Mouse (Mus musculus): ENCODE data around the gene Rer1. TPM values are rescaled to one million over a fixed set of nuclear protein-coding genes. Genes with fewer than 3 reads are reported as not detected.

Gene Rer1
- polyA plus RNA-seq (2011; ENCODE audit: insufficient read depth, insufficient read length, low read depth, missing spikeins) = 74.9 and 82.5 TPM in 2 replicates

DNA sequence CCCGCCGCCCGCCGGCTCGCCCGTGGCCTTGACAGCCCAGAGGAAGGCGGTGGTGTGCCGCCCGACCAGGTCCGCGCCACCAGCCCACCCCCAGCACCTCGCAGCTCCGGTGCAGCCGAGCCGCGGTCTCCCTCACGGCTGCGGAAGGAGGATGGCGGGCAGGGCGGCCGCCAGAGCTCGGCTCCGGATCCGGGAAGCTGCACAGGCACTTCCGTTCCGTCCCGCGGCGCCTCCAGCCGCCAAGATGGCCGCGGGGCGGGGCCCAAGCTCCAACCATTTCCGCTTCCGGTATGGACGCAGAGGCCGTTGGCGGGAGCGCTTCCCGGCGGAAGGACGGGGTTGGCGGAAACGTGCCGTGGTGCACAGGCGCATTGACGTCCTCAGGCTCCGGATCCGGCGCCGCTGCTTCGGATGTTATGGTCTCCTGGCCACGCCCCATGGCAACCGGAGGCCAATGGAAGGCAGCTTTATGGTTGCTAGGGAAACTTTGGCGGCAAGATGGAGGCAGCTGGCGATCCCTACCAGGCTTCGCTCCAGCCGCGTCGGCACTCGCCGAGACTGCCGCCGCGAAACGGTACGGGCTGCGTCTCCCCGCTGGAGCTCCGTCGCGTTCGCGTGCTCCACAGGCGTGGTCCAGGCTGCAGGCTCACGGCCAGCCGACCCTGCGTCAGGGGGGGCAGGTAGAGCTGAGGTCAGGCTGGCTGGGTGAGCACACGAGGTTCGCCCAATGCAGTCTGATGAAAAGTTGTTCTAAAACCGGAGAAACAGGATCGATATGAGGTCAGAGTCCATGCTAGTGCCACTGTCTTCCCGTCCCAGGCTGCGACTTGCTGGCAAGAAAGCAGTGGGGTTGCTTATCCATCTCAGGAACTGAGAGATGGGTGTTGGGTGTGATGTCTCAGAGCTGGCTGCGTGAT lies at the start of gene Rer1, which contains the start of gene Morn1:
Gene Rer1, minus strand, starts transcription at position 275 of the 917 bp plus-strand sequence.
Gene Morn1, plus strand, starts transcription at position 470 of the 917 bp plus-strand sequence.
- peaks cover 9% of the 10 kb centered on the region for H3K36me3 ChIP-seq (ENCODE audit: control insufficient read depth, insufficient read depth, low read length, poor library complexity, severe bottlenecking)

DNA sequence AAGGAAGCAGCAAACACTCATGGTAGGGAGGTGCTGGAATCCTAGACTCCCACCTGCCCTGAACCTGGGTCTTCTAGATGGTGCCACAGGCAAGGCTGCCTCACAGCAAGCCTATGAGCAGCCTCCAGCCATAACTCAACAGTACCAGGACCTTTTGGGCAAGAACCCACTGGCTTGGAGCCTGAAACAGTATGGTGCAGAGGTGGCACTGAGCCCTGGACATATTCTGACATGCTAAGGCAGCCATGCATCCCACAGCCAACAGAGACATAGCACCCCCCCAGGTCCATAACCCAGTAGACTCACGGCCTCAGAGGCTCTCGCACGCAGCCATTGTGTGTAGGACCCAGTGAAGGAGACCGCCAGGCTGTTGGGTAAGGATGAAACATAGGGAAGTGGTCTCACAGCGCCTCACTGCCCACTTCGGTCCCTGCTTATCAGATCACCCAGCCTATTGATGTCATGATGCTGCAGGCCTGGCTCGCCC lies 48.5 kb upstream of the Rer1 start:
- no peak overlapping the region for H3K4me3 ChIP-seq (ENCODE audit: low read depth, low read length)
- H3K4me1 ChIP-seq (ENCODE audit: control insufficient read depth, insufficient read depth, low read length) = no peaks in the 10 kb centered on the region
- no peaks in the 10 kb centered on the region for H3K9me3 ChIP-seq (replicated peaks; ENCODE audit: control insufficient read depth, insufficient read depth, low read length, poor library complexity, severe bottlenecking)
- no peak overlapping the region for H3K9ac ChIP-seq (ENCODE audit: low read depth, poor library complexity, severe bottlenecking)
- TF ChIP-seq CTCF (IDR thresholded peaks at IDR 0.05; ENCODE audit: low read depth, low read length) (no peak), POLR2A (IDR thresholded peaks at IDR 0.05; ENCODE audit: insufficient read depth, low read length) (no peak)
- H3K27me3 ChIP-seq (ENCODE audit: control insufficient read depth, insufficient read depth, low read length, poor library complexity, severe bottlenecking) = no peaks in the 10 kb centered on the region
- no peaks in the 10 kb centered on the region for H3K36me3 ChIP-seq (ENCODE audit: control insufficient read depth, insufficient read depth, low read length, poor library complexity, severe bottlenecking)
- H3K27ac ChIP-seq (ENCODE audit: insufficient read depth, low read length) = no peak overlapping the region

More for the DNA sequence above, at the start of gene Rer1, which contains the start of gene Morn1:
- no peak for TF ChIP-seq CTCF (IDR thresholded peaks at IDR 0.05; ENCODE audit: low read depth, low read length)
- TF ChIP-seq EP300 (IDR thresholded peaks at IDR 0.05; ENCODE audit: insufficient read depth, low read depth, low read length) = no peak
- no peak for TF ChIP-seq POLR2A (IDR thresholded peaks at IDR 0.05; ENCODE audit: insufficient read depth, low read length)
- Histone ChIP-seq H3K9me3 (replicated peaks; ENCODE audit: control insufficient read depth, insufficient read depth, low read length, poor library complexity, severe bottlenecking) (no peaks in the 10 kb centered on the region), H3K9ac (ENCODE audit: low read depth, poor library complexity, severe bottlenecking) (peak within 1 kb of the TSS; percentile 81), H3K27me3 (ENCODE audit: control insufficient read depth, insufficient read depth, low read length, poor library complexity, severe bottlenecking) (no peaks in the 10 kb centered on the region), H3K4me1 (ENCODE audit: control insufficient read depth, insufficient read depth, low read length) (no peaks in the 10 kb centered on the region), H3K4me3 (ENCODE audit: low read depth, low read length) (peak within 1 kb of the TSS; percentile 96), H3K27ac (ENCODE audit: insufficient read depth, low read length) (no peak within 1 kb of the TSS)

DNA sequence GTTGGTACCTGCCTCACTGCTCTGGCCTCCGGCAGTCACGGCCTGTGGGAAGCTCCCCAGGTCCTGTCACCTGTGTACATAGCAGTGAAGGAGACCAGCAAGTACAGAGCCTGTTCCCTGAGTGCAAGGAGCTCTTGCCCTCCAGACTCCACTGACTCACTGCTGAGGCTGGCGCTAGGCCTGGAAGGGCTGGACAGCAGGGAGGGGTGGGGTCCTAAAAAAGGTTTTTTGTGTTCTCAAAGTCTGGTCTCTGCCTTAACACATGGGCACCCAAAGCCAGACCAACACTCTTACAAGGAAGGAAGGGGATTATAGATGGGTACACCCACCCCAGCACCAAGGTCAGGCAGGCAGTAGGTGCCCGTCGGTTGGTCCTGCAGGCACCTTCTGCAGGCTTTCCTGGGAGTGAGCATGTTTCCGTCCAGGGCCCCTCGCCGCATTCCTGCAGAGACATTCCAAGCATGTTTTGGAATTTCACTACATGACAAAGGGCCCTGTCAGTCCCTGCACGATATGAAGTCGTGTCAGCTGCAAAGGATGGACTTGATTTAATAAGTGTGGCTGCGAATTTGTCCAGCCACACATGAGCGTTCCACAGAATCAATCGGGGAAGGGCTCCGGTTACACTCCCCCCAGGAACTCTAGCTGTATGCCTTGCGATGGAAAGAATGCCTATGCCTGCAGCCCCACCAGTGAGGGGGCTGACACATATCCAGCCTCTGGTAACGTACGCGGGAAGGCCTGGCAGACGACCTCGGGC lies 47.7 kb upstream of the Rer1 start:
- no peak overlapping the region for H3K9ac ChIP-seq (ENCODE audit: low read depth, poor library complexity, severe bottlenecking)
- H3K4me1 ChIP-seq (ENCODE audit: control insufficient read depth, insufficient read depth, low read length) = no peaks in the 10 kb centered on the region
- TF ChIP-seq EP300 (IDR thresholded peaks at IDR 0.05; ENCODE audit: insufficient read depth, low read depth, low read length) = no peak
- TF ChIP-seq CTCF (IDR thresholded peaks at IDR 0.05; ENCODE audit: low read depth, low read length) = no peak
- no peak for TF ChIP-seq POLR2A (IDR thresholded peaks at IDR 0.05; ENCODE audit: insufficient read depth, low read length)
- H3K36me3 ChIP-seq (ENCODE audit: control insufficient read depth, insufficient read depth, low read length, poor library complexity, severe bottlenecking) = no peaks in the 10 kb centered on the region
- H3K27me3 ChIP-seq (ENCODE audit: control insufficient read depth, insufficient read depth, low read length, poor library complexity, severe bottlenecking) = no peaks in the 10 kb centered on the region
- H3K9me3 ChIP-seq (replicated peaks; ENCODE audit: control insufficient read depth, insufficient read depth, low read length, poor library complexity, severe bottlenecking) = no peaks in the 10 kb centered on the region
- H3K4me3 ChIP-seq (ENCODE audit: low read depth, low read length) = no peak overlapping the region
- H3K27ac ChIP-seq (ENCODE audit: insufficient read depth, low read length) = no peak overlapping the region

DNA sequence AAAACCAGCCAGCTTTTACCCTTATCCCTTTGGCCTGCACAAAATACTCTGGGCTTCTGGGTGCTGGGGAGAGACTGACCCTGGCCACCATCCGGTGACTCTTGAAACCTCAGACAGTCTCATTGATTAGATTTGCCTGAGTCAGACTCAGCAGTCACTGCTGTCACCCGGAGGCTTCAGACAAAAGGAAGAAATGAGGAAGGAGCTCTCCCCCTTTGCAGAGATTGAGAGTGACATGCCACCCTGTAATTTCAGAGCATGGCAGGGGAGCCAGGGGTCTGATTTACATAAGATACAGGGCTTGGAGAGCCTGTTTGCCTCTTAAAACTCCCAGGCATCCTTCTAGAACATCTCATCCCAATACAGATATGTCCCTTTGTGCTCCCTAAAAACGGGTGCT lies 47.0 kb upstream of the Rer1 start:
- no peaks in the 10 kb centered on the region for H3K9me3 ChIP-seq (replicated peaks; ENCODE audit: control insufficient read depth, insufficient read depth, low read length, poor library complexity, severe bottlenecking)
- H3K4me1 ChIP-seq (ENCODE audit: control insufficient read depth, insufficient read depth, low read length) = no peaks in the 10 kb centered on the region
- no peak overlapping the region for H3K4me3 ChIP-seq (ENCODE audit: low read depth, low read length)
- H3K27me3 ChIP-seq (ENCODE audit: control insufficient read depth, insufficient read depth, low read length, poor library complexity, severe bottlenecking) = no peaks in the 10 kb centered on the region
- TF ChIP-seq EP300 (IDR thresholded peaks at IDR 0.05; ENCODE audit: insufficient read depth, low read depth, low read length) (no peak), CTCF (IDR thresholded peaks at IDR 0.05; ENCODE audit: low read depth, low read length) (no peak), POLR2A (IDR thresholded peaks at IDR 0.05; ENCODE audit: insufficient read depth, low read length) (no peak)
- H3K36me3 ChIP-seq (ENCODE audit: control insufficient read depth, insufficient read depth, low read length, poor library complexity, severe bottlenecking) = no peaks in the 10 kb centered on the region
- no peak overlapping the region for H3K27ac ChIP-seq (ENCODE audit: insufficient read depth, low read length)
- no peak overlapping the region for H3K9ac ChIP-seq (ENCODE audit: low read depth, poor library complexity, severe bottlenecking)

DNA sequence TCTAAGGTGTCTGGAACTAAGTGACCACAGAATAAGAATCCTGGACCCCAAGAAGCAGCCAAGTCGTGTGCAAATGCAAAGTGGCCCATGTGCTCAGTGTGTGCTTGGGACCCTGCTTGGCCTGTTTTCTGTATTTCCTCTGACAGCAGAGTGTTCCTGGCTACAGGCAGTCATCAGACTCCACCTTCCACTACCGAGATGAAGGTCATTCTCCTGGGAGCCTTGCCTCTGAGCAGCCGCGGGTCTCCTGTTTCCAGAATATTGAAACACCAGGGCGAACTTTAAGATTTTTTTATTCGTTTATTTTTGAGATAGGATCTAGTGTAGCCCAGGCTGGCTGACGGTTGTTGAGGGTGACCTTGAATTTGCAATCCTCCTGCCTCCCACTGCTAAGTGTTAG lies 44.4 kb upstream of the Rer1 start:
- H3K27ac ChIP-seq (ENCODE audit: insufficient read depth, low read length) = no peak overlapping the region
- H3K4me1 ChIP-seq (ENCODE audit: control insufficient read depth, insufficient read depth, low read length) = no peaks in the 10 kb centered on the region
- no peaks in the 10 kb centered on the region for H3K9me3 ChIP-seq (replicated peaks; ENCODE audit: control insufficient read depth, insufficient read depth, low read length, poor library complexity, severe bottlenecking)
- H3K4me3 ChIP-seq (ENCODE audit: low read depth, low read length) = no peak overlapping the region
- H3K36me3 ChIP-seq (ENCODE audit: control insufficient read depth, insufficient read depth, low read length, poor library complexity, severe bottlenecking) = no peaks in the 10 kb centered on the region
- no peaks in the 10 kb centered on the region for H3K27me3 ChIP-seq (ENCODE audit: control insufficient read depth, insufficient read depth, low read length, poor library complexity, severe bottlenecking)
- H3K9ac ChIP-seq (ENCODE audit: low read depth, poor library complexity, severe bottlenecking) = no peak overlapping the region
- TF ChIP-seq POLR2A (IDR thresholded peaks at IDR 0.05; ENCODE audit: insufficient read depth, low read length) (no peak), CTCF (IDR thresholded peaks at IDR 0.05; ENCODE audit: low read depth, low read length) (no peak), EP300 (IDR thresholded peaks at IDR 0.05; ENCODE audit: insufficient read depth, low read depth, low read length) (no peak)
